Mouse (Mus musculus) CH12.LX (cell line): Measurements from ENCODE around the gene Smoc1.

Experiments
- CTCF ChIP-seq, 2 experiments: IDR thresholded peaks in 1 of 2; conservative IDR thresholded peaks in 1 of 2; 2 replicates each; pipeline ENCODE4 v1.5.1; 2011 to 2012; ENCODE audit warnings: low read depth in 2 of 2, low read length in 2 of 2, improper control_type of control experiment in 1 of 2, inconsistent platforms in 1 of 2, mild to moderate bottlenecking in 1 of 2, moderate library complexity in 1 of 2
- E2F4 ChIP-seq: IDR thresholded peaks from 2 replicates; pipeline ENCODE4 v1.6.1; 2011; ENCODE audit warnings: low read depth, low read length, improper control_type of control experiment; ENCODE audit not compliant: insufficient replicate concordance
- HCFC1 ChIP-seq: IDR thresholded peaks from 2 replicates; pipeline ENCODE4 v1.6.1; 2012; ENCODE audit warnings: low read depth, mild to moderate bottlenecking, inconsistent platforms, low read length, improper control_type of control experiment
- KAT2A ChIP-seq: IDR thresholded peaks from 2 replicates; pipeline ENCODE4 v1.6.1; 2012; ENCODE audit warnings: low read length, improper control_type of control experiment, inconsistent platforms; ENCODE audit not compliant: insufficient replicate concordance
- MEF2A ChIP-seq: IDR thresholded peaks from 2 replicates; pipeline ENCODE4 v1.6.1; 2014; ENCODE audit warnings: low read depth, mild to moderate bottlenecking, inconsistent platforms, low read length, improper control_type of control experiment, borderline replicate concordance
- POLR2A ChIP-seq: IDR thresholded peaks from 2 replicates; pipeline ENCODE4 v1.6.1; 2011; ENCODE audit warnings: low read depth, mild to moderate bottlenecking, improper control_type of control experiment, low read length

- TF ChIP-seq KAT2A = no peak
- no peak for TF ChIP-seq CTCF (conservative IDR thresholded peaks at IDR 0.05 in 1 of 2, IDR thresholded peaks at IDR 0.05 in 1 of 2; ENCODE audit: low read depth in 2 of 2, low read length in 2 of 2)
- no peak for TF ChIP-seq POLR2A
- TF ChIP-seq E2F4 = no peak
- no peak for TF ChIP-seq HCFC1
- no peak for TF ChIP-seq MEF2A
Measured at GRCm38 (mm10) chr12:81188423-81188822, 161.8 kb downstream of the Smoc1 start.
